12 mouse cellular contexts compared by ENCODE assay signal in genomic region chr5:92888628-92889241, GRCm38 (mm10).
A peak's percentile ranks its signal among the peaks of the same experiment; 100 is the strongest.
DNase-seq lines count a peak whose midpoint lies in the region; ATAC-seq lines count a peak whose summit lies in the region.
"Had no signal": no experiment of that assay in that cellular context is flagged by ENCODE, and none has a peak within 500 bp of the region (broad histone marks: within the 10 kb centered on the region; RNA-seq: fewer than 3 reads in every experiment).

No protein-coding gene starts in this region.

- ATAC-seq in granulocyte monocyte progenitor cell, adult 5-6 weeks (replicated peaks; ENCODE audit: poor library complexity, severe bottlenecking) = no peak
- ATAC-seq: hindbrain, embryonic 16.5 days had no signal

- peak; percentile 40 for DNase-seq in adrenal gland, postnatal 10 days
- no peak for DNase-seq in adrenal gland, postnatal 4 days (ENCODE audit: low spot score in 2 of 2)
- DNase-seq in 416B (ENCODE audit: low read depth) = peak; percentile 11
- peak; percentile 37 to 43 for DNase-seq in heart, postnatal 14 days
- peak; percentile 48 for DNase-seq in lung, postnatal 14 days
- no peak for DNase-seq in ovary, adult 18-20 months (ENCODE audit: low spot score)
- no peak for DNase-seq in right cerebral cortex, postnatal 36 days (ENCODE audit: low spot score in 2 of 2)
- DNase-seq: cerebellum, postnatal 25 days; gastrocnemius, postnatal 10 days; left cerebral cortex, postnatal 4 days had no signal

- intact Hi-C loops in heart, postnatal 14 days (cut with DNase I) = no loop called here

Comparison
In these comparisons a context has a peak if more than half of its experiments do, and no peak if none do; other contexts are left out.
1. DNase-seq: peak in adrenal gland, postnatal 10 days (single experiment), 416B (single experiment), heart, postnatal 14 days (2 of 2) and lung, postnatal 14 days (single experiment); none in adrenal gland, postnatal 4 days (0 of 2), ovary, adult 18-20 months (single experiment) and right cerebral cortex, postnatal 36 days (0 of 2).